Mouse (Mus musculus) cortical plate, adult 2 months (tissue): ENCODE measurements at regions not wholly inside any gene's neighbourhood (a gene's known extent, or its start where the extent isn't known, plus 50 kb on each side); places are given as distances from the start of the nearest gene placed in this dataset.
A peak's percentile ranks its signal among the peaks of the same experiment; 100 is the strongest.

Experiments used
- H3K27ac ChIP-seq: fragments of 200-500 bp; 2 replicates; pipeline ENCODE4 v1.5.1; 2012; ENCODE audit warnings: low read length, control low read depth, inconsistent platforms; ENCODE audit not compliant: insufficient read depth
- H3K4me1 ChIP-seq: fragments of 200-500 bp; 2 replicates; pipeline ENCODE4 v1.6.1; 2011; ENCODE audit warnings: low read length; ENCODE audit not compliant: control insufficient read depth, insufficient read depth
- H3K4me3 ChIP-seq: fragments of 200-500 bp; 2 replicates; pipeline ENCODE4 v1.5.1; 2011; ENCODE audit warnings: mild to moderate bottlenecking, low read length, control low read depth; ENCODE audit not compliant: insufficient read depth
- CTCF ChIP-seq: fragments of 200-500 bp; IDR thresholded peaks from 2 replicates; pipeline ENCODE4 v1.5.1; 2011; ENCODE audit warnings: mild to moderate bottlenecking, control low read depth, low read length; ENCODE audit not compliant: insufficient read depth; ENCODE audit errors: extremely low read depth
- POLR2A ChIP-seq: fragments of 200-500 bp; IDR thresholded peaks from 2 replicates; pipeline ENCODE4 v1.6.1; 2011; ENCODE audit warnings: mild to moderate bottlenecking, low read length, control low read depth; ENCODE audit not compliant: insufficient read depth; ENCODE audit errors: extremely low read depth

DNA sequence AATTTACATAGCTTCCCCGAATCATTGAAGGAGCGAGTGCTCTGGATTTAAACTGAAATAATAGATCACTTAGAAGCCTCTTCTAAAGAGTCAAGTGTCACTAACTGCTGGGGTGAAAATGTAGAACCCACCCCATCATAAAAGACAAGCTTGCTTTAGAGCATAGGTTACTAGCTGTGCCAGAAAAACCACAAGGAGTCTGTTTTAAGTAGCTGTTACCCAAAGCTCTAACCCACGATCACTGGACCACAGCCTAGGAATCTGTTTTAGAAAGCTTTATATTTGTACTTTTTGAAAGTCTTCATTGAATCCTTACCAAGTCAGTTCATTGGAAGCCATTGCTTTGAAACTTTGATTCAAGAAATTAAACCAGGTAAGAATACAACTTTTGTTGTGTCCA, 233.7 kb upstream of the Dcn start:
- Histone ChIP-seq H3K4me3 (no peak overlapping the region), H3K4me1 (no peaks in the 10 kb centered on the region), H3K27ac (no peak overlapping the region)
- no peak for TF ChIP-seq POLR2A
- no peak for TF ChIP-seq CTCF

DNA sequence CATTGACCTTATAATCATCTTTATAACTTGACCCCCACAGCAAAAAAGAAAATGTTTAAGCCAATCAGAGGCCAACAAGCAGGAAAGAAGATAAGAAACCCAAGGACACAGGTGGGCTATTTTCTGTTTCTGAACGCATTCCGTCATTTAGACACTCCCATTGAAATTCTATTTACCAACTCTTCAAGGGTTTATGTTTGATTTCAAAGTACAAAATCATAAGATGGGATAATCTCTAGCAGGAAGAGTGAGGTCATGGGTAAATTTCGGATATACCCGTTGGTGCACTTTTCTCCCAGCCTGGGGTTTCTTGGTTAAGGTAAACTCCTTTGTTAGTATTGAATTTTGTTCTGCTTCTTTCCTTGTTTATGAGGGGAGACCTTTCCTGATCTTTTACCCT, 230.9 kb upstream of the Dcn start:
- TF ChIP-seq CTCF: no peak
- no peak for TF ChIP-seq POLR2A
- Histone ChIP-seq H3K27ac (no peak overlapping the region), H3K4me3 (no peak overlapping the region), H3K4me1 (no peaks in the 10 kb centered on the region)

- no peak for TF ChIP-seq CTCF
- TF ChIP-seq POLR2A: no peak
- no peak overlapping the region for H3K4me3 ChIP-seq
- no peaks in the 10 kb centered on the region for H3K4me1 ChIP-seq
- no peak overlapping the region for H3K27ac ChIP-seq
Measured at GRCm38 (mm10) chr10:97249760-97250159, 229.6 kb upstream of the Dcn start.

- no peak for TF ChIP-seq CTCF
- TF ChIP-seq POLR2A: no peak
- H3K27ac ChIP-seq: no peak overlapping the region
- no peak overlapping the region for H3K4me3 ChIP-seq
- no peaks in the 10 kb centered on the region for H3K4me1 ChIP-seq
Measured at GRCm38 (mm10) chr10:97250167-97250566, 229.2 kb upstream of the Dcn start.

DNA sequence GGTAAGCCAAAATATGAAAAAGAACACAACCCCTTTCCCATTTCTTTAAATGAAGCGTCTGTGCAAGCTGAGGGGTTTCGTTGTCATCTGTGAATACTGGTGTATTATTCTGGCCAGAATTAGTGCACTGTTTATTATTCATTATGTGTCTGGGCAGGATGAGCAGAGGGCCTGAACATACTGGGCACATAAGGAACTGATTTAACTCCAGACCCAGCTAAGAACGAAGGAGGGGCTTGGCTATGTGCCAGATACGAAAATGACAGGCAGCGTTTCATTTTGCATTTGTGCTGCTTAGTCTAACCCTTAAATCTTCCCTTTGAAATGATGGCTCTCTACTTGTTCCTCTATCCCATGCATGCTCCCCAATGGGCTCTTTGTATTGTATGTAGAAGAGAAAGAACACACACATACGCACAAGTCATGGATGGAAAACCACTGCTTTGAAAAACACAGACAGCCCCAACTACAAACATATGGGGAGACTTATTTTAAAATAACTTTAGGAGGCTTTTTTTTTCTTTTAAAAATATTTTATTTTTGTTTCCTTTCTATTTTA, 213.4 kb upstream of the Dcn start:
- TF ChIP-seq CTCF (no peak), POLR2A (no peak)
- no peak overlapping the region for H3K4me3 ChIP-seq
- H3K4me1 ChIP-seq: no peaks in the 10 kb centered on the region
- no peak overlapping the region for H3K27ac ChIP-seq

DNA sequence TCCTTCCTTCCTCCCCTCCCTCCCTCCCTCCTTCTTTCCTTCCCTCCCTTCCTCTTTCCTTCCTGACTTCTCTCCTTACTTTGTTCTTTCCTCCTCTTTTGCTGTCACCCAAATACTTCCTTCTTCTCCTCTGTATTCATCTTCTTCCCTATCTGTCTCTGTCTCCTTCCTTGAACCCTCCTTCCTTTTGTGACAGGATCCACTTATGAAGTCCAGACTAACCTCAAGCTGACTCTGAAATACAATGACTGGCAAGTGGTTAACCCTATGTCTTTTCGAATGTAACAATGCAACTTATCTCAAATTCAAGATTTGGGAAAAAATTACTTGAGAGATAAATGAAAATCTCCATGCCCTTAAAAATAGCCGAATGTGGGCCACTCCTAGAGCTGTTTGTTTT, 197.0 kb upstream of the Dcn start:
- Histone ChIP-seq H3K27ac (no peak overlapping the region), H3K4me1 (no peaks in the 10 kb centered on the region; the same call in 1 of the 2 replicates), H3K4me3 (no peak overlapping the region)
- TF ChIP-seq POLR2A (no peak), CTCF (no peak)

DNA sequence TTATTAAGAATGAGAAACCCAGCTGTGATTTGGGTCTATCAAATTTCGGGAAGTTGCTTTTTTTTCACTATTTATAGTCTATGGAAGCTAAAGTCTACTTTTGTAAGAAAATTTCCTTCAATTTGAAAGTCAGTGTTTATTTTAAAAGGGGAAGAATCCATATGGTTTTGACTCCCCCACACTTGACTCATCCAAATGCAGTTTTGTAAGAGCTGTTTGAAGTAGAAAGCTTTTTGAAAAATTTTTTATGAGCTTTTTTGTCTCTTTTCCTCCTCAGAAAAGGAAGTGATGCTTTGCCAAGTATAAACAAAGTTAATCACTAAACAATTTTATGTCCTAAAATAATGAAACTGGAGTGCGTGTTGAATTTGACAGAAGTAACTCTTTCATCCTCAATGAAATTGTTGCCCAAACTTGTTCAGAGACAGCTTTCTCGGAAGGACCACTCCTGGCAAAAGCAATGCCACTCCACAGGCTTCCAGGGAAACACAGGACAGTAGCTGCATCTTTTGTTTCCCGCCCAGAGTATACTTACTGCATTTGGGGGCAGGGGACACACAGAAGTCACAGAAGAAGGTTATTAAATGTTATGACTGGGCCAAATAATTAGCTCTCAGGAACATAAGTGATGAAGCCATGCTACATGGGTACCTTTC, 196.4 kb upstream of the Dcn start:
- TF ChIP-seq CTCF (no peak), POLR2A (no peak)
- H3K4me3 ChIP-seq: no peak overlapping the region
- H3K4me1 ChIP-seq: no peaks in the 10 kb centered on the region; the same call in 1 of the 2 replicates
- no peak overlapping the region for H3K27ac ChIP-seq

DNA sequence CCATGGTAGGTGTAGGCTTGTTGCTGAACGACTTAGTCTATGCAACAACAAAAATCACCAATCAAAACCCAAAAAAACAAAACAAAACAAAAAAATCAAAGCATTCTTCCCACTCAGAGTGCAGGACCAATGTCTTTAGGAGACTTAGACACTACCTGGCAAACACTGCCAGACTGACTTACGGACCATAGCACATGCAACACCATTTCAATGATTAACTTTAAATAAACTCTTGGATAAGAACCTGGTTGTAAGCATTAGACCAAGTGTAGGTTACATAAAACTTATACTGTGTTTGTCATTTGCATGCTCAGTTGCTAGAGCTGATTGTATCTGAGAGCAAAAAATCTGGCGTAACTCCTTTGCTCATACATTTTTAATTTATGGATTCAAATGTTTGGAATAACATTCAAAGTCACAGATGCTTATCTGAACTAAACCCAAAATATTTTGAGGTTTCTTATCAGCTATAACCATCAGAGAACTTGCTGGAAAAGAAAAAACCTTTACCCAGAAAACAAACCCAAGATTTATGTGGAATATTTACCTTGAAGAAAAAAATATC, 174.5 kb upstream of the Dcn start:
- H3K27ac ChIP-seq: no peak overlapping the region
- no peak overlapping the region for H3K4me3 ChIP-seq
- no peak for TF ChIP-seq POLR2A
- TF ChIP-seq CTCF: no peak
- H3K4me1 ChIP-seq: no peaks in the 10 kb centered on the region

DNA sequence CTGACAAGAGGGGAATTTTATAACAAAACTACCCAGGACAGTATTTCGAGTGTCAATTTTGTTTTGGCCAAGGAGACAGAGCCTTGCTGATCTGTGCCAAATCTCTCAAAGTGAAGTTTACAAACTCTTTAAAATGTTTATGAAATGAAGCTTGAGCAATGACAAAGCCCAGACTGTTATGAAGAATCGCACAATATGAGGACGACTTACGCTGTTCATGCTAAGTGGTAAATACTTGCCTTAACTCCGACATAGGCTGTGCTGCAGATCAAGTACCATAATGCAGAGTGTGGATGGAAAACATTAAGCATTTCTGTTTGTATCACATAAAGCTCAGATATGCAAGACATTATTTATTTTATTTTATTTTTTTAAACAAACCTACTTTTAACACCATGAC, 169.8 kb upstream of the Dcn start:
- Histone ChIP-seq H3K4me3 (no peak overlapping the region), H3K4me1 (no peaks in the 10 kb centered on the region), H3K27ac (no peak overlapping the region)
- no peak for TF ChIP-seq POLR2A
- no peak for TF ChIP-seq CTCF

GRCm38 (mm10) chr10:97312509-97312908, 166.9 kb upstream of the Dcn start:
- Histone ChIP-seq H3K4me1 (no peaks in the 10 kb centered on the region), H3K27ac (no peak overlapping the region), H3K4me3 (peak overlapping the region; percentile 25; the same call in 1 of the 2 replicates)
- TF ChIP-seq POLR2A (no peak), CTCF (no peak)
